Mouse (Mus musculus) brain, embryonic 14.5 days (tissue): ENCODE measurements around the gene Pop7.

Experiments used
- CTCF ChIP-seq: fragments of 200-500 bp; IDR thresholded peaks from 2 replicates; pipeline ENCODE4 v1.5.1; 2012; ENCODE audit warnings: inconsistent platforms, mild to moderate bottlenecking, moderate library complexity, borderline replicate concordance; ENCODE audit not compliant: insufficient read depth, insufficient read length; ENCODE audit errors: extremely low read depth
- POLR2A ChIP-seq: fragments of 200-500 bp; IDR thresholded peaks from 2 replicates; pipeline ENCODE4 v1.6.1; 2012; ENCODE audit warnings: mild to moderate bottlenecking, inconsistent platforms, borderline replicate concordance; ENCODE audit not compliant: poor library complexity, insufficient read depth, insufficient read length, severe bottlenecking; ENCODE audit errors: extremely low read depth

GRCm38 (mm10) chr5:137535318-137535717, 33.0 kb upstream of the Pop7 start:
- TF ChIP-seq CTCF (no peak), POLR2A (no peak)
